Mouse (Mus musculus): Measurements from ENCODE around the gene Fam72a.

Gene Fam72a

DNA sequence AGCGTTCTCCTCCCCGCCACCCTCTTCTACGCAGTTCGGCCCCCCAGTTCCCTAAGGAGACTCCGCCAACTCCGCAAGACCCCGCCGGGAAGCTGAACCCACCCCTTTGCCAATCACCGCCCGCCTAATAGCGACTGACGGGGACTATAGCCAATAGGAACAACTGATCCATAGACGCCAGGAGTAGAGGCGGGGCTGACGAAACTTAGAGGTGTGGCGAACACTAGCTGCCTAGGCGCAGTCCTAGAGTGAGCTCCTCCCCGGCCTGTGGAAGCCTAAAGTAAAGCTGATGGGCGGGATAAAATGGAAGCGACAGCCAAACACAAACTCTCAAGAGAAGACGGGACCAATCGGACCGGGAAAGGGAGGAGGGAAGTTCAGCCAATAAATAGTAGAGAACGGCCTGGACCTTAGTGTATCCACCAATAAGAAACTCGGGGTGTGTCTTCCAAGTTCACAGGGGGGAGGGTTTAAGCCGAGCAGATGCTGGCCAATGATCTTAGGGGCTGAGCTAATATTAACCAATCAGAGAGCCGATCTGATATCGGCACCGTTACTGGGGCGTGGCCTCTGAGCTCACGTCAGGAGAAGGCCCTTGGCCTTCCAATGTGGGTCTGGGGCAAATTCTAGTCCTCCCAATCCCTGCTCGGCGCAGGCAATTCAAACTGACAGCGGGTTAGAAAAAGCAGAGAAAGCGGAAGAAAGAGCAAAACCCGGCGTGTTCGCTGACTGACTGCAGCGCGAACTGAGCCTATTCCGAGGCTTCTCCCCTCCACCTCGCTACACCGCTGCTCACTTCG is at the start of gene Fam72a, which contains the start of gene Srgap2:
Fam72a (plus strand) TSS at position 623 of the 800 bp plus-strand sequence.
Srgap2 (minus strand) TSS at position 72 of the 800 bp plus-strand sequence.
- DNase-seq: peak; percentile 100

GRCm38 (mm10) chr1:131478770-131479305 is 48.9 kb upstream of the Fam72a start:
- peak; percentile 48 for DNase-seq

DNA sequence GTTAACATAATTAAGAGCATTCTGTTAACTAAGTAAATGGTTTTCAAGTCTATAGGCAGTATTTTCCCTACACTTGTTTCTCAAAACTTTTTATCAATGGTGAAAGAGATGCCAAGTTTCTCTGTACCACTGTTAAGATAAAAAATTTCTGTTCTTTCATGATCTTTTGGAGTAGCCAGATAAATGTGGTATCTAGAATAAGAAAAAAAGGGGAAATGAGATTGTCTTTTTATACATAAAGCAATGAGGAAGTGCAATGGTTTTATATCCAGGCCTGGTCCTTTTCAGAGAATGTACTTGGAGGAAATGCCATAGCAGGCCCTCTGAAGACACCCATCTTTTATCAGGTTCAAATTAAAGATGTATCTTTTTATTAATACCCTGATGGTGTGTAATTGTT is 46.3 kb upstream of the Fam72a start:
- no peak for DNase-seq

DNA sequence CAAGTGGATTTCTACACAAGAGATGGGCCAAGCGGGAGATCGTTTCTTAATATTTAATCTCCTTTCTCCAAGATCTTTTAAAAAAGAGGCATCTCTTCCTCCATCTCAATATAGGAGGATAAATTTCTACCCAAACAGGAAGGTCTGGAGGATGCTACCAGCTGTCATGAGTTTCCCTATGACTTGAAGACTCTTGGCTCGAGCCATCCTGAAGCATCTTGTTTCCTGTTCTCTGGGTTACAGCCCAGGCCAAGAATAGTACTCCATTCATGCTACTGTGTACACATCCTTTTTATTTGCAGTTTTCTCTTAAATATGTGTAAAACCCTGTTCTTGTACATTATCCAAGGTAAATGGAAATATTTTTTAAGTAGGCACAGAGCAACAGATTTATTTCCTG is 45.5 kb upstream of the Fam72a start:
- no peak for DNase-seq

DNA sequence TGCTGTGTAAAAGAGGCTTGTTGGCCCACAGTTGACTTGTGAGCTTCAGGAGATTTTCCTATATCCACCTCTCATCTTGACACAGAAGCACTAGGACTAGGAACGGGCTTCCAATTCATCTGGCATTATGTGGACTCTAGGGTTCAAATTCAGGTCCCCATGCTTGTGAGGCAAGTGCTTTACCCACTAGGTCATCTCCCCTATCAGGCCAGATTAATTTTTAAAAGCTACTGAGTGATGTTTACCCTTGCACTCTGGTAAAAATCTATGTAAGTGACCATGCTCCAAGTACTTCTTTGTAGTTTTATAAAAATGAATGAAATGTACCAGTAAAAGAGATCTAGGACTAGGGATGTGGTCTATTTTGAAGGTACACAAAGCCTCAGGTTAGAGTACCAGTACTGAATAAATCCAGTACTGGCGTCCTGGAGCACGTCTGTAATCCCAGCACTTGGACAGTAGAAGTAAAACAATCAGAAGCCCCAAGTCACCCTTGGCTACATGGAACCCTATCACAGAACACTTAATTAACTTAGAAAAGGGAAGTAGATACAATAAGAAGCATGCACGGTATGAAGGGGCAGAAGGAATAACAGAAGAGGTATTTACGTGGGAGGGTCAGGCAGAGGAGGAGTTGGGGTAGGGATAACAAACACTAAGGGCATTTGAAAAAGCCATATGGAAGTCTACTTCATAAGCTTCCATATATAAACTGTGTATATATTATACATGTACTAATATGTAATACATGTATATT is 41.4 kb upstream of the Fam72a start:
- no peak for DNase-seq

DNA sequence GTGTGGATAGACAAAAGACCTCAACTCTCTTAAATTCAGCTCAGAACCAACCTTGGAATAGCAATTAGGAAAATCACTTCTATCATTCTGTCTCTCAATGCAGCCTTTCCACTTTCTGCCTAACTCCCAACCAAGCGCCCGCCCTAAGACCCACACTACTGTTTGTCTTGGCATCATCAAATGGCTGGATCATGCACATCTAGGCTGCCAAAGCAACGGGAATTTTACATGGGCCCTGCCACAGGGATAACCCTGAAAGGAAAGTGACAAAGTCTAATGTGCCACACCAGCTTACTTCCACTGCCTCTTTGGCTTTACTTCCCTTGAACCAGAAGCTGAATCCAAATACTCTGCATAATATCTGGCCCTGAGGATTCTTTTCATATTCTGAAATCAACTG is 38.4 kb upstream of the Fam72a start:
- peak; percentile 36 for DNase-seq

GRCm38 (mm10) chr1:131491579-131491978 is 36.1 kb upstream of the Fam72a start:
- DNase-seq: no peak

DNA sequence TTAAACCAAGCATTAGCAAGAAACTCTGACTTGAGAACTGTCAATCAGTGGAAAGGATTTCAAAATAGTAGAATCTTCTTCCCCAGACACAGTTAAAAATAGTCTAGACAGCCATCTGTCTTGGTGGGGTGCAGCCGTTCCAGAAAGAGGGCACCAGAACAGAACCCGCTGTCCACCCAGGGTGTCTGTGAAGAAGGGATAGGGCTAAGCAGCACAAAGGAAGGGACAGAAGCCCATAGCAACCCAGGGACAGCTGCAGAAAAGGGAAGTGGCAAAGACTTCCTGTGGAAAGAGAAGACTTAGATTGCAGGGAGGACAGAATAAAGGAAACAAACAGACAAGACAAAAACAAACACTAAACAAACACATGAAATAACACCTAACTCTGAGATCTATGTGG is 35.3 kb upstream of the Fam72a start:
- DNase-seq: no peak

DNA sequence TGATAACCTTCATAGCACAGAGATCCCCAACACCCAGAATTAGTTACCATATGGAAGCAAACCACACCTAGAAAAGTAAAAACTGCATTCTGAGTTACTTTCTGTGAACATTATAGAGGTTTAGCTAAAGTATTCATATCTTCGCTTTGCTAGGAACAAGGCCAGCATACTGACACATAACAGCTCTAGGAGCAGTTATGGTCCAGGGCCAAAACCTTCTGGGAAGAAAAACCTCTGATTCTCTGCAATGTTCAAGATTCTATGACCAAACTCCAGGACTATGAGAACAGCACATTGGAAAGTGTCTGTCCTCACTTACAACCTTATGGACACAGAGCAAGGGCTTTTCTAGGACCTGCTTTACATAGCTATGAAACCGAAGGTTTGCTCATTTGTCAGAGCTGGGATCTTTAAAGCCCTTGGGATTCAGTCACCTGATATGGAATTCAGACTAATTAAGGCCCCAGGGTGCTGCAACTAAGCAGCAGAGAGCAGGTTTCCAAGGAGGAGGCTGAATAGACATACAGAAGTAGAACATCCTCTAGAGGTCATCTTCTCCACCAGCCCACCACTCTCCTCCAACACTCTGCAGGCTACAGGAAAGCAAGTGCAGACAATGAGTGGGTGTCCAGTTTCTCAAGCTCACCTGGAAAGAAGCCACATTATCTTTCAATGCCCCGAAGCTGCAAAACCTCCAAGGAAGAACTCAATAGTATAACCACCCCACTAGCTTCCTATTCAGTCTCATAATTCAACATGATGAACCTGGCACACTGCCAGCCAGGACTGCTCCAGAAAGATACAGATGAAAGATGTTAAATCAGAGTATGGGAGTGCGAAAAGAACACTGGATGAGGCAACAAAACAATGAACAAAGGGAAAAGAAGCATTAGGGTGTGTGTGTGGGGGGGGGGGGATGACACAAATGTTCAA is 33.5 kb upstream of the Fam72a start:
- no peak for DNase-seq

DNA sequence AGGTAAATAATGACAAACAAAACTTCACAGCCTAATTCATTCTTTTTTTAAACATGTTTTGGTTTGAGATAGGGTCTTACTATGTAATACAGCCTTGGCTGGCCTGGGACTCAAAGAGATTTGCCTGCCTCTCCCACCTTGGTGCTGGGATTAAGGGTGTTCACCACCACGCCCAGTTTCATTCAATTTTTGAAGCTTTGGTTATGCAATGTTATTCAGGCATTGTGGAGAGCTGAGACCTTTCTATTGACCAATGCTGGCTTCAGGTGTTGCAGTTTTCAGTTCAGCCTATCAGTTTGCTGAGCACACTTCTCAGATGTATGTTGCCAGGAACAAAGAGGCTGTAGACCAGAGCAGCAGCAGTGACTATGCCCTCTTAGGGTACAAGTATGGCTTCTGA is 29.5 kb upstream of the Fam72a start:
- DNase-seq: no peak

GRCm38 (mm10) chr1:131501681-131502080 is 26.0 kb upstream of the Fam72a start:
- DNase-seq: no peak

GRCm38 (mm10) chr1:131511131-131511530 is 16.6 kb upstream of the Fam72a start:
- no peak for DNase-seq

DNA sequence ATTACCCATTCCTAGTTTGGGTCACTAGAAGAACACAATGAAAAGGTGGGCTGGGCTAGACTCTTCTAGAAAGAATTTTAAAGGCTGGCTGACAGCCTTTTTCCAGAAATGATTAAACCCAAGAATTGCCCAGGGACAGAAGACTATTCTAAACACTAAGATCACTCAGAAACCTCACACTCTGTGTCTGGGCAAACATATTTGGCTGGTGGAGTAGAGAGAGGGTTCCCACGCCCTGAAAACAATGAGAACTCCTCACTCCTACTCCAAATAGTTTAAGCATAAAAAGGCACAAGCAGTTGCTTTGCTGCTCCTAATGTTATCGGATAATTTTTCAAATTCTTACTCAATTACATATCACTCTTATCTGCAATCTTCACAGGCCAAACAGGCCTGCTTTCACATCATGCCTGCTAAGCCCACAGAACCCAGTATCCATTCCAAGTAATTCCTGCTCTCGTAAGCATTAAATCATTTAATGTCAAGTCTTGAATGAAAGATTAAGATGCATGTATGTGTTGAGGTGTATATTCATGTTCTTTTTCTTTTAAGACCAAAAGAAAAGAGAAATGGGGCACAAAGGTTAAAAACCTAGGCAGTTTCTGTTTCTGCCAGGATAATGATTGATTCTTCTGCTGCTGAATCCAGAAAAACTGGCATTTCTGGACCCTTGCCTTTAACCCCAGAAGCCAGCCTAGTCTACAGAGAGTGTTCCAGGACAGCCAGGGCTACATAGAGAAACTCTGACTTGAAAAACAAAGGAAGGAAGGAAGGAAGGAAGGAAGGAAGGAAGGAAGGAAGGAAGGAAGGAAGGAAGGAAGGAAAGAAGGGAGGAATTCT is 15.8 kb upstream of the Fam72a start:
- peak; percentile 32 for DNase-seq

- no peak for DNase-seq
Measured at GRCm38 (mm10) chr1:131513136-131513535, 14.6 kb upstream of the Fam72a start.

DNA sequence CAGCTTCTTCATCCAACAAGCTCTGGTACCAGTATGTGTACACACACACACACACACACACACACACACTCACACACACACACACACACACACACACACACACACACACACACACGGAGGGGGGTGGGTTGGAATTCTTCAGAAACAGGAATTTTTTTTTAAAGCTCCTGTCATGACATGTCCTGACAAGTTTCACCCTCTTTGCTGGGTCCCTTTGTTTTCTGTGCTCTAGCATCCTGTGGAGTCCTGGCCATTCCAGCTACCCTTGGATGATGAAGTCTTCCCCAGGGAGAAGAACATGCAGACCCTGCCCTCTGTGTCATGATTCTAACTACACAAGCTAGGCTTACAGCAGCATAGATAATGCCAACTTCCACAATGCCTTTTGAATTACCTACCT is 13.5 kb upstream of the Fam72a start:
- DNase-seq: no peak

GRCm38 (mm10) chr1:131516588-131516987 is 11.1 kb upstream of the Fam72a start:
- DNase-seq: no peak

DNA sequence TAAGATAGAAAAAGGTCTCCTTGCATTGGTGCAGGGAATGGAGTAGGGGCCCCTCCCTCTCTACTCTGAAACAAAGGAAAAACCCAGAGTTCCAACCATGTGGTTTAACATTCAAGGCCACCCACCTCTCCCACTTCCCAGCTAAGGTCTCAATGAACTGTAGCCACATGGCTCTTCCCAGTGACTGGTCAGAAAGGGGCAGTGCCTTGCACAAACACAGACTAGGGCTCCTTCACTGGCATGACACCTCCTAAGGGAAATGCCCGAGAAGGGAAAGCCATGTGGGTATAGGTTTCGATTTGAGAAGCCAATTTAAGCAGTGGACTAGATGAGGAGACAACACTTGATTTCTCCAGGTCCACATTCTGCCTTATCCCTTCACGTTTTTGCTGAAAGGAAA is 3.9 kb upstream of the Fam72a start:
- no peak for DNase-seq

- peak; percentile 16 for DNase-seq
Measured at GRCm38 (mm10) chr1:131525101-131525585, 2.6 kb upstream of the Fam72a start.

DNA sequence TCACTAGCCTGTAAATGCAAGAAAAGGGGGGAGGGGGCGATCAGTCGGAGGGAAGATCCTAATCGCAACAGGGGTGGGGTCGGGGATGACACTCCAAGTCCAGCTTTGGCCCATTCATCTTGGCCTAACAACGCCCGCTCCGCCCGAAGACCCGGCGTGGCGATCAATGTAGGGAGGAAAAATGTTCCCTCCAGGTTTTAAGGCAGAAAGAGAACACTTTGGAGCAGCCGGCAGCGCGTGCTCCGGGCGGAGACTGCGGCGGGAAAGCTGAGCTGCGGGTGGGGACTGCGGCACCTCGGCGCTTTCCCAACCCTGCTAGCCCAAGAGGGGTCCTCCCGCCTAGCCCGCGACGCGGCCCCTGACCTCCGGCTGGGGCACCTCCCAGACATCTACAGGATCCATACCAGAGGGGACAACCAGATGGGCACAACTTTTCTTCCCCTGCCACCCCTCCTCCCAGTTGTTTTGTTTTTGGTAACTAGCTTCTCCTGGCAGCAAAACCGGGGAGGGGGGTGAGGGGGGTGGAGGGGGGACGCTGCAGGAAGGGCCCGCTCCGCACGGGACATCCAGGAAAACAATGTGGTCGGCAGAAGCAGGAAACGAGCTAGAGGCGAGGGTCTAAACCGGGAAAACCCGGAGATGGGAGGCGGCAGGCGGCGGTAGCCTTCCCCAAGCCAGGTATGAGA is 2.0 kb upstream of the Fam72a start:
- DNase-seq: peak; percentile 15

GRCm38 (mm10) chr1:131526371-131527270 is 1.1 kb upstream of the Fam72a start:
- no peak for DNase-seq
